Mouse (Mus musculus) layer of hippocampus, postnatal 36 days (tissue): ENCODE measurements around the gene Cdc34b. TPM values are rescaled to one million over a fixed set of nuclear protein-coding genes. Genes with fewer than 3 reads are reported as not detected.
"Not testable (repeated sequence)": the region's sequence is repeated elsewhere in the genome, so short reads cannot be mapped to it uniquely, and the experiment has no call there.

Experiments used
- DNase-seq, 2 experiments: peaks; one replicate each; pipeline ENCODE4 v3.0.0; 2022
- total RNA-seq, 2 experiments: library from RNA; stranded (reverse); gene quantifications; 2 replicates each; pipeline ENCODE4 v1.2.3; 2021

Cdc34b gene
- total RNA-seq: under 1 TPM in 1 of 2 experiments, not detected in 1; 0.53 TPM

- DNase-seq: no peak
Measured at GRCm38 (mm10) chr11:94741732-94742272, at the start of gene Cdc34b. Gene Cdc34b (plus strand): TSS chr11:94741782.

DNA sequence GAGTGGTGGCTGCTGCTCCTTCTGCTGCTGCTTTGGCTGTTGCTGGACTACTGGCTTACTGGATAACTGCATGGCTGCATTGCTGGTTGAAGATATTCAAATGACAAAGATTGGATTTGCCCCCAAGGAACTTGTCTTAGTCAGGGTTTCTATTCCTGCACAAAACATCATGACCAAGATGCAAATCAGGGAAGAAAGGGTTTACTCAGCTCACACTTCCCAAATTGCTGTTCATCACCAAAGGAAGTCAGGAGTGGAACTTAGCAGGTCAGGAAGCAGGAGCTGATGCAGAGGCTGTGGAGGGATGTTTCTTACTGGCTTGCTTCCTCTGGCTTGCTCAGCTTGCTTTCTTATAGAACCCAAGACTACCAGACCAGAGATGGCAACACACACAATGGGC, 49.1 kb upstream of the Cdc34b start:
- not testable (repeated sequence) for DNase-seq

- DNase-seq: no peak
Measured at GRCm38 (mm10) chr11:94695508-94695907, 46.1 kb upstream of the Cdc34b start.

DNA sequence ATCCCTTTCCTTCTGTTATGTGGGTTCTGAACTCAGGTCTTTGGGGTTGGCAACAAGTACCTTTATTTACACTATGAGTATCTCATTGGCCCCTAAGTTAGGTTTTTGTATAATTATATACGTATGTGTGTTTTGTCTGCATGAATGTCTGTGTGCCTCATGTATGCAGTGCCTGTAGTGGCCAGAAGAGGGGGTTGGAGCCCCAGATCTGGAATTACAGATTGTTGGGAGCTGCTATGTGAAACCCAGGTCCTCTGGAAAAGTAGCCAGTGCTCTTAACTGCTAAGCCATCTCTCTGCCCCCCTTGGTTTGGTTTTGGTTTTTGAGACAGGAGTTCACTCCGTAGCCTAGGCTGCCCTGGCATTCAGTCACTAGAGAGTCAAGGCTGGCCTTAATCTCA, 44.4 kb upstream of the Cdc34b start:
- DNase-seq: no peak

GRCm38 (mm10) chr11:94697703-94698464, 43.7 kb upstream of the Cdc34b start:
- DNase-seq: no peak

GRCm38 (mm10) chr11:94699399-94699798, 42.2 kb upstream of the Cdc34b start:
- DNase-seq: no peak

DNA sequence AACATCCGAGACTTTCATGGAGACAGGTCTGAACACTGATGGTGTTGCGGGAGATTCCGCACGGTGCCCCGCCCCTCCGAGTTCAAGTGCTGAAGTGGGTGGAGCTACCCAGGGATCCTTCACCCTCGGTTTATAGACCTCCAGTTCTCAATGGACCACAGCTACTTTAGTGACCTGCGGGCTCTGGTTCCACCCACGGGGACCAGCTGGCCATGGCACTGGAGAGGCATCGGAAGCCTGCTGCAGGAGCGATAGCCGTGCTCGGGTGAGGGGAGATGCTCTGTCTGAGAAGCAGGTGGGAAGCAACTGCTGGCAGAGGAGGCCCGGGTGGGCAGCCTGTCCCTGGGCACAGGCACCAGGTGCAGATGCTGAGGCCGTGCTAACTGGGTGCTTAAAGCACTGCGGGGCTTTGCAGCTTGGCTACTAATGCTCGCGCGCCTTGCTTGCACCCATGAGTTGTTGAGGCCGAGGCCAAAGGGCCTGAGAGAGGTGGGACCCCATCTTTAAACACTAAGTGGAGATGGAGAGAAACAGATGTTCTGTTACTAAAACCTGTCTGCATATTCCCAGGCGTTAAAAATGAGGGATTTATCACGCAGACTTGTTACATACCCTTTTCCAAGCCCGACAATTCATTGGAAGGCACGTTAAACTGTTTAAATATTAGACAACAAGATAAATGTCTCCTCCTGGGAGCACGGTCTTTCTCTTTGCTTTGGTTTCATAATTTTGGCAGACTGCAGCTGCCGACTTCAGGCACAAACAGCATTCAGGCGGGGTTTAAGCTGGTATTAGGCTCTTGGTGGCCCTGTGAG, 40.0 kb upstream of the Cdc34b start:
- no peak for DNase-seq

GRCm38 (mm10) chr11:94702216-94702610, 39.4 kb upstream of the Cdc34b start:
- no peak for DNase-seq

DNA sequence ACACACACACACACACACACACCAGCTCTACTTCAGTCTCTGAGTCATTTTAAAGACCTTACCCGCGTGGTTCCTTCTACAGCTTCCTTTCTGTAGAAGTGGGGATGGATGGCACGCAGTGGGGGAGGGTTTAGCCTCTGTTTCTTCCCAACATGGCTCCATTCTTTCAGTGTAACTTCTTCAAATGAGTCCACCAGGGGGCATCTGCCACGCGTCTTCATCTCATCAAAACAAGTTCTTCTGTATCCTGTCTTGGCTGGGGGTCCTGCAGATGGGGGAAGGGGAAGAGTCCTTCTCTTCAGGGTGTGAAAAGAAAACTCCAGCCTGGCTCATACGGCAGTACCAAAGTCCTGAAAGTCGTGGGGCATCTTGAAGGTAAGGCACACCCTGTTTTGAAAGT, 37.6 kb upstream of the Cdc34b start:
- no peak for DNase-seq

GRCm38 (mm10) chr11:94704472-94704871, 37.1 kb upstream of the Cdc34b start, which contains the start of gene Gm11541:
Gene Gm11541 (minus strand): TSS chr11:94704499.
- no peak for DNase-seq

- DNase-seq: no peak
Measured at GRCm38 (mm10) chr11:94713246-94713860, 28.2 kb upstream of the Cdc34b start.

DNA sequence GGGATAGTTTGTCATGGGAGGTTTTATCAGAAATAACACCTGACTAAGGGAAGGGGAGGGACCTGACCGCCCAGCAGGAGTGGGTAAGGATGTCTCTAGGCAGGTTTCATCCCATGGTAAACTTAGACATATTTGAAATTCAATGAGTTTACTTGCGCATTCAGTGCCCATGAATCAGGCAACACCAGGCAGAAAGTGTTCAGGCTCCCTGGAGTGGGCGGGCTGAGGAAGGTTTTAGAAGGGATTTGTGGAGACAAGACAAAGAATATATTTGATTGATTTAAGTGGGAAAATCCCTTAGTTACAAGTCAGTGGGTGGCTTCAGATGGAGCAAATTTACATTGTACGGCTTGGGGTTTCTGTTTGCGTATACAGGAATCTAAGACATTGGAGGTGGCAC, 26.0 kb upstream of the Cdc34b start:
- DNase-seq: no peak

DNA sequence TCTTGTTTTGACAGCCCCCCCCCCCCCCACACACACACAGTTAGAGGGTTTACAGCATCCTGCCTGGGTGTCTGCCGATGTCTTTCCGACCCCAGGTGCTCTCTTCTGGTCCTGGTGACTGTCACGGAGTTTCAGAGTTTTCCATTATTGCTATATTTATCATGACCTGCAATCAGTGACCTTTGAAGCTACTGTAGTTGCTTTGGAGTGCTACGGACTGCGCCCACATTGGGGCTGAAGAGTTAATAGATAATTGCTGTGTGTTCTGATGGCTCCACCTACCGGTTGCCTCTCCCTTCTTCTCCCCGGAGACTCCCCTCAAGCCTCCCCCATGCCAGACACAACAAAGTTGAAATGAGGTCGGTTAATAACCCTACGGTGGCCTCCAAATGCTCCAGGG, 24.8 kb upstream of the Cdc34b start:
- DNase-seq: no peak

DNA sequence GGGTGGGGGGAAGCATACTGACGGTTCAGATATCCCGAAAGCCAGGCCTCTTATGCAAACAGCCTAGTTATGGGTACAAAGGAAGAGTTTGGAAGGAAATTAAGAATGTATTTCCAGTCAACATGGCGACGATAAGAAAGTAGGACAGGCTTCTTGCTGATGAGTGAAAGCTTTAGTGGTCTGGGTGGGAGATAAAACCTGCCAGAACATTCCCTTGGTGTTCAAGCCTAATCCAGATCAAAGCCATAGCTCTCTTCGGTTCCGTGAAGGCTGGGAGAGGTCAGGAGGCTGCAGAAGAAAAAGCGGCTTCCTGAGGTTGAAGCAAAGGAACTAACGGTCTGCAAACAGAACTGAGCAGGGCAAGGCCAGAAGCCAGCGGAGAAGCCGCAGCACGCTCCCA, 24.3 kb upstream of the Cdc34b start:
- no peak for DNase-seq

DNA sequence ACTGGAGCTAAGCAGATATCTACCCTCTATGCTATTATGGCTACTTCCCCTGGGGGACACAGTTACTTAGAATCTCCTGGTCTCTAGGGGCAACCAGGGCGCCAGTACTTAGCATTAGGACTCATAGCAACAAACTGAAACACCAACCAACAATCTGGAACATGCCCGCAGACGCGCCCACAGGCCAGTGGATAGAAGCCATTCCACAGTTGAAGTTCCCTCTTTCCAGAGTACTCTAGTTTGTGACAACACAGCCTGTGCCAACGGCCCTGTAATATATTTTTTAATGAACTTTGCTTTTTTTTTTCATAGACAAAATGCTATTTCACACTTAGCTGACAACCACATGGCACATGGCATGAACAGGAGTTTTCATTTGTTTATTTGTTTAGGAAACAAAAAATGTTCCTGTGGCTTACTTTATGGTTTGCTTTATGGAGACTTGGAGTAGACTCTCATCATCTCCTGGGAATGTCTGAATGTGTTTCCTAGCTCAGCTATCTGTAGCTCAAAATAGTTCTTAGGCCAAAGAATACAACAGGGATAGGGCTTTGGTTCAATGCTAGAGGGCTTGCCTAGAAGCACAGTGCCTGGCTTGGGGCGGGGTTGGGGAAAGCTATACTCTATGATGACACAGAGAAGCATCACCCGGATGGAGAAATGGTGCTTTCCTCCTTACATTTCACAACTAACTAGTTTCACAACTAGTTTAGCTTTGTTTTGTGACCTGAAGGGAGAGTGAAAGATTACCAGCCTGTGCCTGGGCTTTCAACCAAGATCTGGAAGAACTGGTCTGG, 23.3 kb upstream of the Cdc34b start:
- no peak for DNase-seq

DNA sequence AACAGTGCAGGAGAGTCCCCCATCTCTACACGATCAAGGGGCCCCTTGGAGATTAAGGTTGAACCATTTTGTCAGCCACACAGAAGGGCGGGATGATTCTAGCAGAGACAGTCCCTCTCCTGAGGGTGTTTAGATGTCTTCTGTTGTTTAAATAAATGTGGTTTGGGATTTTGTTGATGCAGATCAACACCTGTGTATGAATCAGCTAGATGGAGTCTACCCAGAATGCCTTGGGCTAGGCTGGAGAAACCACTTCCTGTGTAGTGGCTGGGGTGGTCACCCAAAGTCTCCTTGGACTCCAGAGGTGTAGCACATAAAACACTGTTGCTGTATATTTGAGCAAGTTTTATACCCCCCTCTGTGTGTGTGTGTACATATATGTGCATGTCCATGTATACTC, 22.4 kb upstream of the Cdc34b start:
- no peak for DNase-seq

DNA sequence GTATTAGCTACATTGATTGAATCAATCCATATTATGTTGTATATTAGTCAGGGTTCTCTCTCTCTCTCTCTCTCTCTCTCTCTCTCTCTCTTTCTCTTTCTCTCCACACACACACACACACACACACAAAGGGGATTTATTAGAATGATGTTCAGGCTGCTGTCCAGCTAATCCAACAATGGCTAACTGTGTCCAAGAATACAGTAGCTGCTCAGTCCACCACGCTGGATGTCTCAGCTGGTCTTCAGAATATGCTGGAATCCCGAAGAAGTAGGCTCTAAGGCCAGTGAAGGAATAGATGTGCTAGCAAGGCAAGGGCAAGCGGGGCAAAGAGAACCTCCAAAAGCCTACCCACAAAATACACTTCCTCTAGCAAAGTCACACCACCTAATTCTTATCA, 14.3 kb upstream of the Cdc34b start:
- DNase-seq: no peak

- no peak for DNase-seq
Measured at GRCm38 (mm10) chr11:94728545-94728944, 13.0 kb upstream of the Cdc34b start.

- no peak for DNase-seq
Measured at GRCm38 (mm10) chr11:94729565-94729964, 12.0 kb upstream of the Cdc34b start.

DNA sequence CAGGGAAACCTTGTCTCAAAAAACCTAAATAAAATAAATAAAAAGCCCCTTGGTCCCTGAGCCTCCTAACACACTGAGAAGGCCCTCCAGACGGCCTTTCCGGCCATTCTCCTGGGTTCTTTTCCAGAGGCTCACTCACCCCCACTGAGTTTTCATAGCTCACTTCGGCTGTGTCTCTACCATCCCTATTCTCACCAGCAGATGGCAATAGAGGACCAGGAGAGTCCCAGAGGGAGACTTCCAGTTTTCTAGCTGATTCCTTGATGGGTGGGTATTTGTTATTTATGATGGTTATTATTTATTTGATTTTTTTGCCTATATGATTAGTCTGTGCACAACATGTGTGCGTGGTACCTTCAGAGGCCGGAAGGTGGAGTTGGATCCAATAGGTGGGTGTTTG, 11.3 kb upstream of the Cdc34b start:
- DNase-seq: peak; percentile 40 to 69

- DNase-seq: no peak
Measured at GRCm38 (mm10) chr11:94731229-94731628, 10.4 kb upstream of the Cdc34b start.

DNA sequence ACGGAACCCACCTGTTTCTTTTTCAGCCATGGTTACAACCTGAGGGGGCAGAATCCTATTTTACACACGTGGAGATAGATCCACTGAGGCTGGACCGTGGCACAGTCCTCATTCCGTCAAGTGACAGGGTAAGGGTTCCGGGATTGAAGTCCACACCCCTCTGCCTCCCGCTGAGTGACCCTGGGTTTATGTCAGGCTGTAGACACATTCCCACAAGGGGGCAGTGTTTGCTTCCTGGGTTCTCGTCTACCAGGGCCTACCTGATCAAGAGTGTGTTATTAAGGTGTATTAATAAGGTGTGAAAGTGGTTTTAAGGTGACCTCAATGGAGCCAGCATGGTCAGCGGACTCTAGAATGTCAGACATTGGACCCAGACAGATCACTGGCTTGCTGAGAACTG, 8.8 kb upstream of the Cdc34b start:
- DNase-seq: no peak
